29 mouse cellular contexts compared by ENCODE assay signal in the genomic region with DNA sequence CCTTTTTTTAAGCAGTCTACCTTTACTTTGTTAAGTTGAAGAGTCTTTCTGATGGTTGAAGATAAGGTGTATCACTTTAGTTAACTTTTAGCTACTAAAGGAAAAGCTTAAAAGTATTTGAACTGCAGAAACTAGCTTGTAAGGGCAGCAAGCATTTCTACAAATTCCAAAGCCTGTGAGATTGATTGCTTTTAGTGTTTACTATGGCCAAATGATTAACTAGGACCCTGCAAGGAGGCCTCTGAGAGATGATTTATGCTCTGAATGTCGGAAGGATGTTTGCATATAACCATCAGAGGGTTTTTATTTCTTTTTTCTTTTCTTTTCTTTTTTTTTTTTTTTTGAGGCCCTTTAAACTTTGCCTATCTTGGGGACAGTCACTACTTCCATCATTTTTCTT.
A peak's percentile ranks its signal among the peaks of the same experiment; 100 is the strongest.
DNase-seq lines count a peak whose midpoint lies in the region; ATAC-seq and TF ChIP-seq lines count a peak whose summit lies in the region.
"Had no signal": no experiment of that assay in that cellular context is flagged by ENCODE, and none has a peak within 500 bp of the region (broad histone marks: within the 10 kb centered on the region; RNA-seq: fewer than 3 reads in every experiment).

No protein-coding gene starts in this region.

- TF ChIP-seq POLR2A in liver, adult 2 months (IDR thresholded peaks at IDR 0.05; ENCODE audit: extremely low read depth, insufficient read depth, low read length), result no peak
- TF ChIP-seq POLR2A in cerebellum, adult 2 months (IDR thresholded peaks at IDR 0.05; ENCODE audit: borderline replicate concordance, insufficient read depth, low read length), result no peak

- H3K4me1 ChIP-seq in liver, adult 2 months (ENCODE audit: control insufficient read depth, insufficient read depth, low read length), result peaks cover 21% of the 10 kb centered on the region
- H3K4me1 ChIP-seq in liver, postnatal 0 days (ENCODE audit: insufficient read depth), result peaks cover 16% of the 10 kb centered on the region
- peaks cover 29% of the 10 kb centered on the region; the same call in 1 of the 2 replicates for H3K4me1 ChIP-seq in stomach, embryonic 14.5 days (ENCODE audit: control insufficient read depth, insufficient read depth, low read length)
- no peaks in the 10 kb centered on the region for H3K4me1 ChIP-seq in stomach, postnatal 0 days (replicated peaks; ENCODE audit: control insufficient read depth, insufficient read depth)
- H3K4me1 ChIP-seq in cerebellum, adult 2 months (ENCODE audit: control insufficient read depth, insufficient read depth, low read length), result no peaks in the 10 kb centered on the region
- H3K4me1 ChIP-seq: embryonic facial prominence, embryonic 12.5 days; hindbrain, embryonic 13.5 days; limb, embryonic 10.5 days; limb, embryonic 15.5 days; megakaryocyte, embryonic 14.5 days; midbrain, embryonic 12.5 days; neural tube, embryonic 12.5 days had no signal

- no peaks in the 10 kb centered on the region for H3K9me3 ChIP-seq in liver, postnatal 0 days (ENCODE audit: low read length)
- no peaks in the 10 kb centered on the region for H3K9me3 ChIP-seq in stomach, embryonic 14.5 days (ENCODE audit: control insufficient read depth, low read depth, low read length)
- no peaks in the 10 kb centered on the region for H3K9me3 ChIP-seq in stomach, postnatal 0 days (ENCODE audit: control insufficient read depth, low read length)
- H3K9me3 ChIP-seq: embryonic facial prominence, embryonic 12.5 days; hindbrain, embryonic 13.5 days; limb, embryonic 10.5 days; limb, embryonic 15.5 days; midbrain, embryonic 12.5 days; neural tube, embryonic 12.5 days had no signal

- no peak for ATAC-seq in liver, postnatal 0 days
- peak; percentile 72 for ATAC-seq in stomach, embryonic 14.5 days (ENCODE audit: insufficient number of reproducible peaks, insufficient read depth, low FRiP score, low read depth)
- ATAC-seq in stomach, postnatal 0 days (ENCODE audit: low FRiP score, low TSS enrichment), result no peak
- ATAC-seq: forebrain, embryonic 14.5 days; Patski had no signal

- no peak overlapping the region for H3K27ac ChIP-seq in liver, adult 2 months (replicated peaks; ENCODE audit: insufficient read depth, low read depth, low read length)
- H3K27ac ChIP-seq in liver, postnatal 0 days (ENCODE audit: low read depth), result no peak overlapping the region
- no peak overlapping the region; the same call in 1 of the 2 replicates for H3K27ac ChIP-seq in stomach, embryonic 14.5 days (ENCODE audit: low read length)
- no peak overlapping the region for H3K27ac ChIP-seq in stomach, postnatal 0 days (replicated peaks)
- H3K27ac ChIP-seq in cerebellum, adult 2 months (ENCODE audit: insufficient read depth, low read length), result no peak overlapping the region
- H3K27ac ChIP-seq: embryonic facial prominence, embryonic 12.5 days; hindbrain, embryonic 13.5 days; limb, embryonic 10.5 days; limb, embryonic 15.5 days; midbrain, embryonic 12.5 days; neural tube, embryonic 12.5 days had no signal

- no peak overlapping the region for H3K4me3 ChIP-seq in liver, adult 2 months (ENCODE audit: insufficient read depth, low read depth, low read length)
- H3K4me3 ChIP-seq in liver, postnatal 0 days (ENCODE audit: low read depth, low read length), result no peak overlapping the region
- H3K4me3 ChIP-seq in stomach, embryonic 14.5 days (ENCODE audit: low read depth, low read length), result no peak overlapping the region
- no peak overlapping the region for H3K4me3 ChIP-seq in stomach, postnatal 0 days (ENCODE audit: low read depth, low read length)
- H3K4me3 ChIP-seq in cerebellum, adult 2 months (replicated peaks; ENCODE audit: insufficient read depth, low read depth, low read length), result no peak overlapping the region
- H3K4me3 ChIP-seq: embryonic facial prominence, embryonic 12.5 days; hindbrain, embryonic 13.5 days; limb, embryonic 10.5 days; limb, embryonic 15.5 days; megakaryocyte, embryonic 14.5 days; midbrain, embryonic 12.5 days; myocyte; neural tube, embryonic 12.5 days had no signal

- no peaks in the 10 kb centered on the region for H3K79me2 ChIP-seq in liver, adult 2 months (ENCODE audit: control insufficient read depth, insufficient read depth, low read length)

- DNase-seq in kidney, adult 9 months, result peak; percentile 55
- DNase-seq in kidney, postnatal 4 days, result no peak
- peak; percentile 76 for DNase-seq in liver, adult 2 months (ENCODE audit: extremely low read depth, low read depth, low spot score)
- no peak for DNase-seq in liver, postnatal 0 days
- no peak for DNase-seq in stomach, postnatal 0 days (ENCODE audit: low spot score)
- DNase-seq in cerebellum, adult 2 months, result no peak
- DNase-seq: adrenal gland, postnatal 10 days; cerebellum, adult 11 months; cerebellum, adult 9-11 months; embryo, embryonic 11 days; gastrocnemius, postnatal 25 days; heart, postnatal 36 days; layer of hippocampus, adult 9-11 months; lung, postnatal 4 days; right cerebral cortex, adult 18-20 months; spleen, adult 18-20 months; thymus, postnatal 4 days had no signal

- H3K4me2 ChIP-seq in liver, postnatal 0 days (ENCODE audit: low read depth, low read length), result no peak overlapping the region
- H3K4me2 ChIP-seq in stomach, embryonic 14.5 days (replicated peaks; ENCODE audit: low read depth, low read length), result no peak overlapping the region
- no peak overlapping the region for H3K4me2 ChIP-seq in stomach, postnatal 0 days (replicated peaks; ENCODE audit: low read depth)
- H3K4me2 ChIP-seq: embryonic facial prominence, embryonic 12.5 days; heart, embryonic 11.5 days; hindbrain, embryonic 13.5 days; limb, embryonic 15.5 days; midbrain, embryonic 12.5 days; neural tube, embryonic 12.5 days had no signal

- H3K36me3 ChIP-seq in liver, adult 2 months (ENCODE audit: control insufficient read depth, insufficient read depth, low read length), result no peaks in the 10 kb centered on the region
- H3K36me3 ChIP-seq in liver, postnatal 0 days (replicated peaks; ENCODE audit: insufficient read depth, low read length), result no peaks in the 10 kb centered on the region
- H3K36me3 ChIP-seq in stomach, embryonic 14.5 days (ENCODE audit: control insufficient read depth, insufficient read depth, low read length), result no peaks in the 10 kb centered on the region
- H3K36me3 ChIP-seq in stomach, postnatal 0 days (ENCODE audit: control insufficient read depth, insufficient read depth, low read length), result no peaks in the 10 kb centered on the region
- H3K36me3 ChIP-seq: embryonic facial prominence, embryonic 12.5 days; hindbrain, embryonic 13.5 days; limb, embryonic 10.5 days; limb, embryonic 15.5 days; midbrain, embryonic 12.5 days; neural tube, embryonic 12.5 days had no signal

- WGBS in liver, adult 2 months, result 17% methylated on average over 1 of the region's 1 CpGs
- 36% methylated on average over 1 of the region's 1 CpGs for WGBS in liver, postnatal 0 days (ENCODE audit: insufficient replicate concordance)
- WGBS in stomach, embryonic 14.5 days, result 6% methylated on average over 1 of the region's 1 CpGs
- WGBS in stomach, postnatal 0 days, result 10% methylated on average over 1 of the region's 1 CpGs
- 98% methylated on average over 1 of the region's 1 CpGs for WGBS in cerebellum, adult 2 months

- H3K9ac ChIP-seq in liver, adult 2 months (ENCODE audit: low read depth, low read length), result no peak overlapping the region
- H3K9ac ChIP-seq in liver, postnatal 0 days (replicated peaks), result no peak overlapping the region
- H3K9ac ChIP-seq in stomach, embryonic 14.5 days (replicated peaks; ENCODE audit: low read depth, low read length), result no peak overlapping the region
- no peak overlapping the region for H3K9ac ChIP-seq in stomach, postnatal 0 days (ENCODE audit: low read length)
- H3K9ac ChIP-seq: embryonic facial prominence, embryonic 12.5 days; hindbrain, embryonic 13.5 days; limb, embryonic 15.5 days; midbrain, embryonic 12.5 days; neural tube, embryonic 12.5 days had no signal

- no peaks in the 10 kb centered on the region for H3K27me3 ChIP-seq in liver, adult 2 months (ENCODE audit: control insufficient read depth, insufficient read depth, low read length)
- H3K27me3 ChIP-seq in liver, postnatal 0 days (ENCODE audit: insufficient read depth, low read length), result no peaks in the 10 kb centered on the region
- no peaks in the 10 kb centered on the region for H3K27me3 ChIP-seq in stomach, embryonic 14.5 days (ENCODE audit: control insufficient read depth, insufficient read depth, low read length)
- H3K27me3 ChIP-seq in stomach, postnatal 0 days (ENCODE audit: control insufficient read depth, insufficient read depth, low read length), result no peaks in the 10 kb centered on the region
- no peaks in the 10 kb centered on the region for H3K27me3 ChIP-seq in cerebellum, adult 2 months (ENCODE audit: control insufficient read depth, insufficient read depth, low read length)
- H3K27me3 ChIP-seq: embryonic facial prominence, embryonic 12.5 days; hindbrain, embryonic 13.5 days; limb, embryonic 15.5 days; megakaryocyte, embryonic 14.5 days; midbrain, embryonic 12.5 days; neural tube, embryonic 12.5 days; Patski had no signal

- no peak for TF ChIP-seq CTCF in liver, adult 2 months (IDR thresholded peaks at IDR 0.05; ENCODE audit: low read depth, low read length)
- no peak for TF ChIP-seq CTCF in liver, postnatal 0 days (IDR thresholded peaks at IDR 0.05; ENCODE audit: low read depth)
- no peak for TF ChIP-seq CTCF in stomach, postnatal 0 days (IDR thresholded peaks at IDR 0.05; ENCODE audit: low read depth)
- no peak for TF ChIP-seq CTCF in cerebellum, adult 2 months (IDR thresholded peaks at IDR 0.05; ENCODE audit: borderline replicate concordance, insufficient read depth, low read depth, low read length)

- TF ChIP-seq EP300 in liver, postnatal 0 days (IDR thresholded peaks at IDR 0.05; ENCODE audit: low read depth), result no peak
- no peak for TF ChIP-seq EP300 in stomach, postnatal 0 days (optimal IDR thresholded peaks at IDR 0.05)

Comparison
In these comparisons a context has a peak if more than half of its experiments do, and no peak if none do; other contexts are left out.
1. DNase-seq: peak in kidney, adult 9 months (single experiment) and liver, adult 2 months (single experiment); none in kidney, postnatal 4 days (0 of 2), liver, postnatal 0 days (single experiment), stomach, postnatal 0 days (single experiment) and cerebellum, adult 2 months (0 of 2).